Mouse (Mus musculus) layer of hippocampus, adult 9-10 months (tissue): ENCODE data around the gene Agmat.
"Not testable (repeated sequence)": the region's sequence is repeated elsewhere in the genome, so short reads cannot be mapped to it uniquely, and the experiment has no call there.

Source experiments
- DNase-seq: peaks from one replicate; pipeline ENCODE4 v3.0.0; 2022; ENCODE audit warnings: low spot score

Gene Agmat

DNA sequence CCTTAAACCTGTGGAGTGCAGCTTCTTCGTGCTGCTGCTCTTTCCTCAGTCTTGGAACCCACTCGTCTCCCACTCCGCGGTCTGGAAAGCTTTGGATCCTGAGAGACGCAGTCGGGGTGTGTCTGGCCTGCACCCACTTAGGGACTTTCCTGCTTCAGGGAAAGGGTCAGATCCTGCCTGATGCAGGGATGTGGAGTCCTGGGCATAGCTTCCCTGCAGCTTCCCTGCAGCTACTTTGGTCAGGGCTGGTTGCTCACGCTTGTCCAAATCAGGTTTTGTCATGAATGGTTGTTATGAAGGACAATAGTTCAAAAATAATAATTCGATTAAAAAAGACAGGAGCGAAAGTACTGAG, 11.3 kb upstream of the Agmat start:
- no peak for DNase-seq

DNA sequence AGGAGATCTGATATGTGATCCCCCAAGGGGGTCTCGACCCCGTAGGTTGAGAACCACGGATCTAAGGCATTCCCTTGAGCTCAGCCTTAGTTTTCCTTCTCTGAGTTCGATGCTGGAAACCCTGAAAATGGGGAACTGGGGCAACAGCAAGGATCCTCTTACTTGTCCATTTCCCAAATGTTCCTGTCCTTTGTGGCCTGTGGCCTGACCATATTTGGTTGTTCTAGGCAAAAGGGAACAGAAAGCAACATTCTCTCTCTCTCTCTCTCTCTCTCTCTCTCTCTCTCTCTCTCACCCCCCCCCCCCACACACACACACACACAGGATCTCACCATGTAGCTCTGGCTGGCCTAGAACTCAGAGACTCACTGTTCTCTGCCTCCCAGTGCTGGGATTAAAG, 9.6 kb upstream of the Agmat start:
- no peak for DNase-seq

DNA sequence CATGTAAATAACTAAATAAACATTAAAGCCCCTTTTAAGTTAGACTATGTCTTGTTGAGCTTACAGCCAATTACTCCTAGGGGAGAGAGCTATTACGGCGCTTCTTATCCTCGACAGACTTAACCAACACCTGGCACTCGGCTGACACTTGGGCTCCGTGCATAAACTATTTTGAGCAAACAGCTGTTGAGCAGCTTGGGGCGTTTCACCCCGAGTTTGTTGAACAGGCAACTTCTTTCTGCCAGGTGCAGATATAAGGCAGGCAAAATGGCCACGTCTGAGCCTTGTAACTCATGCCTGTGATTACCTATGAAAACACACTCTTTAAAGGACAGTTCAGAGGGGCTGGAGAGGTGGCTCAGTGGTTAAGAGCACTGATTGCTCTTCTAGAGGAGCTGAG, 8.5 kb upstream of the Agmat start:
- no peak for DNase-seq

DNA sequence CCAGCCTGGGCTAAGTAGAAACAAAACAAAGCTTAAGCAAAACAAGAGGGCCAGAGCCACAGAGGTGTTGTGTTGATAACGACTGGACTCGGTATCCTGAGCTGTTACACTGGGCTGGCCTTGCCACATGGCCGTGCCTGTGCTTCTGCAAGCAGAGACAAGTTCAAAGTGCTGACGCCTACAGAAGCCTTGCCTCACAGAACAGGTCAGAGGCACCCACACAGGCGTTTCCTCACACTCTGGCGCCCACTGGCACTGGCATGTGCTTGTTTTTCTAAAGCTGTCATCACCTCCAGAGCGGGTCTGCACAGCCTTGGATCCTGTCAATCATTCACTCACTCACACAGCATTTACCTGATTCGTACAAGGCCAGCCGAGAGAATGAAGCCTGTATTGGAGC, 4.6 kb upstream of the Agmat start:
- no peak for DNase-seq

GRCm38 (mm10) chr4:141742381-141742780, 4.1 kb upstream of the Agmat start:
- DNase-seq: no peak

GRCm38 (mm10) chr4:141749557-141749956, 3.1 kb downstream of the Agmat start:
- DNase-seq: no peak

DNA sequence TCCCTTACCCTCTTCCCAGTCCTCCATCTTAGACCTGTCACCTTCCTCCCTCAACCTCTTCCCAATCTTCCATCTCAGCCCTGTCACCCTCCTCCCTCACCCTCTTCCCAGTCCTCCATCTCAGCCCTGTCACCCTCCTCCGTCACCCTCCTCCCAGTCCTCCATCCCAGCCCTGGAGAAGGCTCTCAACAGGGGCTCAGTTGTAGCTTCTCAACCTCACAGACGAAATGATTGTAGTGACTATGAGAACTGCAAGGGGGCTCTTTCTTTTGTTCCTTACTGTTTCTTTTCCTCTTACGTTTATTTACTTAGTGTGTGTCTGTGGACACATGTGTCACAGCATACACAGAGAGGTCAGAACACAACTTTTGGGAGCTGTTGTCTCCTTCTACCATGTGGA, 4.4 kb downstream of the Agmat start:
- DNase-seq: no peak

GRCm38 (mm10) chr4:141751419-141752075, 5.1 kb downstream of the Agmat start:
- DNase-seq: no peak

- no peak for DNase-seq
Observed at GRCm38 (mm10) chr4:141752076-141752421, 5.6 kb downstream of the Agmat start.

GRCm38 (mm10) chr4:141755375-141755930, 9.0 kb downstream of the Agmat start:
- DNase-seq: no peak

GRCm38 (mm10) chr4:141757124-141757523, 10.7 kb downstream of the Agmat start:
- DNase-seq: no peak

GRCm38 (mm10) chr4:141758874-141759542, 12.5 kb downstream of the Agmat start:
- DNase-seq: no peak

DNA sequence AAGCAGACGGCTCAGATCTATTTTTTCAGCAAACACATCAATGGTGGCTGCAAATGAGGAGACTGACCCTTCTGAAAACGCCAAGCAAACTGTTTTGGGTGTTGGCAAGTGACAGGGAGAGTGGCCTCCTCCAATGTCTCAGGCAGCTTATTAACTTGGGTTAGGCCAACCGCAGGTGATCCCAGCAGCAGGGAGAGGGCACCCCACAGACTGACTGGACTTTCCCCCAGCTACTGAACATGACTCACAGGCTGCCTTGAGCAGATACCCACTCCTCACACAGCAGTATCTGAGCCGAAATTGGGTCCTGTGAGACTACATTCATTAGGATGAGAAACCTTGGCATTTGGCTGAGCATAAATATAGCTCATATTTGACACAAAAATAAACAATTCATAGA, 14.5 kb downstream of the Agmat start:
- DNase-seq: no peak

GRCm38 (mm10) chr4:141762102-141762598, 15.7 kb downstream of the Agmat start:
- no peak for DNase-seq

DNA sequence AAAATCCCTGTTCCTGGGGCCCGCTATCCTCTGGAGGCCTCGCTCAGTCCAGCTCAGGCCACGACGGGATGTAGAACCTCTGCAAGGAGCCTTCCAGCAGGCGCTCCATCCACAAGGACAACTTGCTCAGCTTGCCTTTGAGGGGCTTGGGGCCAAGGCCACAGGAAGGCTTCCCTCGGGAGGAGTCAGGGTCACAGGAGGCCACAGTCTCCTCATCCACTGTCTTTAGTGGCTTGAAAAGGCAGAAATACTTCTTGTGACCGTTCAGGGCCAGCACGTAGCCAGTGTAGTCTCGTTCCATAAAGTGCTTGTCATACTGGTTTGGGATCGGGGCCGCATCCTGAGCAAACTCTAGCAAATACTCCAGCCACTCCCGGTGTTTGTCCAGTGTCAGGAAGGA, 17.0 kb downstream of the Agmat start:
- DNase-seq: no peak

GRCm38 (mm10) chr4:141765008-141765407, 18.5 kb downstream of the Agmat start:
- no peak for DNase-seq

DNA sequence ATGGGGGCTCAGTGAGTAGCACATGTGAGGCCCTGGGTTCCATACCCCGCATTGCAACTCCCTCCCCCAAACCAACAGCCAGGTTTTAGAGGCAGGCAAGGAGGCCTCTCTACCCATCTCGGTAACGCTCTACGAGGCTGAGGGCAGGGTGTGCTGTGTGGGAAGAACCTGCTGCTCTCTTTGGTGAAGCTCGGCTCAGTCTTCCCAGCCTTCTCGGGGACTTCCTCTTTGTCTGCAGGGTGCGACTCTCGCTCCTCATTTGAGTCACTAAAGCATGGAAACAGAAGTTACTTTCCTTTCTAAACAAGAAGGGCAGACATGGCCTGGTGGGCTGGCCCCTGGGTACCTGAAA, 19.8 kb downstream of the Agmat start:
- DNase-seq: peak; percentile 42

- DNase-seq: no peak
Observed at GRCm38 (mm10) chr4:141766668-141767352, 20.3 kb downstream of the Agmat start.

DNA sequence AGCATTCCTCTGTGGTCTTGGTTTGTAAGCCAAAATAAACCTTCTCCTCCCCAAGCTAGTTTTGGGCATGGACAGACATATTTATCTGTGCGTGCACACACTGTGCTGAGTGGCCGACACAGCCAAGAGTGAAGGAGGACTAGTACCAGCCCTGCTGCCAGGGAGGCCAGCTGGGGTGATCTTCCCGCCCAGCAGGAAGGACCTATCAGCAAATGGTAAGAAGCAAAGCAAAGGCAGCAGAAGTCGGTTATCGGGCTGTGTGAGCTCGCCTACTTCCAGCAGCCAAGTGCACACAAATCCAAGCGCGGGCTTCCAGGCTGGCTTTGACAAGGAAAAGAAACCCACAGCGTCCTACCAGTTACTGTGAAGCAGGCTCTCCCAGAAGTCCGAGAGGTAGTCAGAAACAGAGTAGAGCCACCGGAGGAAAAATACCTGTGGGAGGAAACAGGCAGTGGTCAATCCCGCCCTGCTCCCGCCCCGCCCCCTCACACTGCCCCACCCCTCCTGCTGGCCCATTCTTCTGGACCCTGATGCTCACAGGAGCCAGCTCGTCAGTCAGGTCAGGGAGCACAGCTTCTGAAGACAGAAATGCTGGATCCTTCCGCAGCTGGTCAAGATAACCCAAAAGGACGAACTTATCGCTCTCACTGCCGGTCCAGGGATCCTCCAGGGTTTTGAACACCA, 21.0 kb downstream of the Agmat start:
- no peak for DNase-seq

GRCm38 (mm10) chr4:141769501-141770160, 23.2 kb downstream of the Agmat start:
- no peak for DNase-seq

DNA sequence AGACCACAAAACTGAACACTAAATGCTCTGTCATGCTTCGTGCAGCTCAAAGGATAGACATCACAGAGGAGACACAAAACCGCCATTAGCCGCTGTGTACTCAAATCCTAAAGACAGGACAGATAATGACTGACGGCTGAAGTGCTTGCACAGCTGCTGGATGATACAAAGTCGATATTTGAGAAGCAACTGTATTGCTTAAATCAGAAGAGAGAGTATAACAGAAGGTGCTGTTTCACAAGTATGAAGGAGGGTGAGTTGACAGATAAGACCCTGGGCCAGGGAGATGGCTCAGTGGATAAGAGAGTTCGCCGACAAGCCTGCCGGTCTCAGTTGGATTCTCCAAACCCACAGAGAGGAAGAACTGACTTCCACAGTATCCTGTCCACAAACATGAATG, 25.4 kb downstream of the Agmat start:
- no peak for DNase-seq

DNA sequence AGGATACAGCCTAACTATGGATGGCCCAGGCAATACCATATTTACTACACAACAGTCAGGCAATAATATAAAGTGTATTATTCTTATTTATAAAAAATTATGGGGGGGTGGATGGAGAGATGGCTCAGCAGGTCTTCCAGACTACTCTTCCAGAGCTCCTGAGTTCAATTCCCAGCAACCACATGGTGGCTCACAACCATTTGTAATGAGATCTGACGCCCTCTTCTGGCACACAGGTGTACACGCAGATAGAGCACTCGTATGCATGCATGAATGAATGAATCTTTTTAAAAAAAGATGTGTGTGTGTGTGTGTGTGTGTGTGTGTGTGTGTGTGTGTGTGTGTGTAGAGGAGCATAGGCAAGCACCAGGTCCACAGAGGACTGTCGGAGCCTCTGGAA, 26.5 kb downstream of the Agmat start:
- DNase-seq: not testable (repeated sequence)
